Mouse (Mus musculus) E14TG2a.4 (cell line): Measurements from ENCODE around the gene Lrp5.

ENCODE experiments used
- H3K27me3 ChIP-seq: 2 replicates; pipeline ENCODE4 v1.6.1; 2014; ENCODE audit warnings: low read length, control low read depth; ENCODE audit not compliant: insufficient read depth
- H3K36me3 ChIP-seq: 2 replicates; pipeline ENCODE4 v1.6.1; 2014; ENCODE audit warnings: low read length, control low read depth; ENCODE audit not compliant: insufficient read depth
- H3K4me1 ChIP-seq: replicated peaks from 2 replicates; pipeline ENCODE4 v1.6.1; 2014; ENCODE audit warnings: low read depth, low read length, control low read depth
- H3K4me3 ChIP-seq: replicated peaks from 2 replicates; pipeline ENCODE4 v1.5.1; 2014; ENCODE audit warnings: mild to moderate bottlenecking, low read length
- H3K9me3 ChIP-seq: 2 replicates; pipeline ENCODE4 v1.6.1; 2014; ENCODE audit warnings: low read length, control low read depth
- CTCF ChIP-seq: conservative IDR thresholded peaks from 2 replicates; pipeline ENCODE4 v1.5.1; 2014; ENCODE audit warnings: low read length
- NANOG ChIP-seq: IDR thresholded peaks from 2 replicates; pipeline ENCODE4 v1.6.1; 2014; ENCODE audit warnings: borderline replicate concordance, low read length, mixed read lengths
- POU5F1 ChIP-seq: IDR thresholded peaks from 2 replicates; pipeline ENCODE4 v1.6.1; 2014; ENCODE audit warnings: low read length, borderline replicate concordance

The Lrp5 gene

DNA sequence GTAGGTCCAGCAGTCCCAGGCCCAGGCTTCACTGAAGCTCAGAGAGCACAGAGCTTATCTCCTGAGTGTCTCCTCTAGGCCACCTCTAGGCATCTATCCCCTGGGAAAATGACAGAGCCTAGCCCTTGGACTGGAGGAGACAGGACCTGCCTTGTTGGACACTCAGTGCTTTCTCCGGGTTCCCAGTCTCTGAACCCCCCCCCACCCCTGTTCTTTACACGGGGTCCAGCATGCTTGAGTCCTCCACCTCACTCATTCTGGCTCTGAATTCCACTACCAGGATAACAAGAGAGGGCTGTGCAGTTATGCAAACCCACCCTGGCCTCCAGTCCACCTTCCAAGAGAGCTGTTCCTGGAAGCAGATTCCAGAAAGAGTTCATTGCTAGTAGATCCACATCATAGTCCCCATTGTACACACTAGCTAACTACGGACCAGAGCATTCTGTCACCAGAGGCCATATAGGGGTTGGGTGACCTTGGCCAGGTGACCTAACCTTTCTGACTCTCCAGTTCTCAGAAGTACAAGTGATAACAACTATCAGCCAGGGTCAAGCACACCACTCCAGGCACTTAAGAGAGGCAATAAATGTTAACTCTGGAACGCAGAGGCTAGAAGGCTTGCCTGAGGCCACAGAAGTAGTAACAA, 109.0 kb downstream of the Lrp5 start:
- Histone ChIP-seq H3K36me3 (0 out of 2 replicates have a peak, but pooled peaks cover 5% of the 10 kb centered on the region), H3K27me3 (no peaks in the 10 kb centered on the region), H3K4me1 (peaks cover 58% of the 10 kb centered on the region), H3K4me3 (peak overlapping the region; percentile 97), H3K9me3 (peaks cover 6% of the 10 kb centered on the region)
- no peak for TF ChIP-seq NANOG

DNA sequence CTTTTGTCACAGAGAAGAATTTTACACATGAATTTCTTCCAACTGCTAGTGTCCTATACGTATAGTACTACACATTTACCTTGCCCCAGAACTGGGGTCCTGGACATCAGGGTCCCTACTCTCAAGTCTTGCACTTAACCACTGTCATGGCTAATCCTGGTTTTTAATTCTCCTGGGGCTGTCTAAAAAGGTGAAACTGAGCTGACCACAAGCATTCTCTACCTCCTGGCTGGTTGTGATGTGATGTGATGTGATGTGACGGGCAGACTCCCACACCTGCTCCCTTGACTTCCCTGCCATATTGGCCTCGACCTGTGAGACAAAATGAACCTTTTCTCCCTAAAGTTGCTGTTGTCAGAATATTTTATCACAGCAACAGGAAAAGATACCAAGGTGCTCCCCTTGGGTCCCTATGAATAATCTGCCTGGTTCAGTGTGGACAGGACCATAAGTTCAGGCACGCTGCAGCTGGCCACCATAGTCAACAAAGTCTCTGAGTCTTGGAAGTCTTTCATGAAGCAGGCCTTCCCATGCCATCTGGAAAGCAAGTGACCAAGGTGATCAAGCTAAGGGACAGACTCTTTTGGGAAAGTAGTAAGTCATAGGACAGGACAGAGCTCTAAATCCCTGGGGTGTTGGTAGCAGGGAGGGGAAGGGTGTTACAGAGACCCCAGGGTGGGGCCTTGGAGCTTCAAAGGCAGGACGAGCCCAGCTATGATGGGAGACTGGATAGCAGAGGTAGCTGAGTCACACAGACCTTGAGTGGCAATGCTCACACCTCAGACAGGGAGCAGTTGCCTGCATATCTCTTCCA, 109.7 kb downstream of the Lrp5 start:
- H3K4me3 ChIP-seq, result peak overlapping the region; percentile 97
- no peak for TF ChIP-seq NANOG
- TF ChIP-seq POU5F1, result no peak
- TF ChIP-seq CTCF, result no peak
- H3K27me3 ChIP-seq, result no peaks in the 10 kb centered on the region
- peaks cover 6% of the 10 kb centered on the region for H3K9me3 ChIP-seq
- peaks cover 63% of the 10 kb centered on the region for H3K4me1 ChIP-seq
- 0 out of 2 replicates have a peak, but pooled peaks cover 5% of the 10 kb centered on the region for H3K36me3 ChIP-seq

DNA sequence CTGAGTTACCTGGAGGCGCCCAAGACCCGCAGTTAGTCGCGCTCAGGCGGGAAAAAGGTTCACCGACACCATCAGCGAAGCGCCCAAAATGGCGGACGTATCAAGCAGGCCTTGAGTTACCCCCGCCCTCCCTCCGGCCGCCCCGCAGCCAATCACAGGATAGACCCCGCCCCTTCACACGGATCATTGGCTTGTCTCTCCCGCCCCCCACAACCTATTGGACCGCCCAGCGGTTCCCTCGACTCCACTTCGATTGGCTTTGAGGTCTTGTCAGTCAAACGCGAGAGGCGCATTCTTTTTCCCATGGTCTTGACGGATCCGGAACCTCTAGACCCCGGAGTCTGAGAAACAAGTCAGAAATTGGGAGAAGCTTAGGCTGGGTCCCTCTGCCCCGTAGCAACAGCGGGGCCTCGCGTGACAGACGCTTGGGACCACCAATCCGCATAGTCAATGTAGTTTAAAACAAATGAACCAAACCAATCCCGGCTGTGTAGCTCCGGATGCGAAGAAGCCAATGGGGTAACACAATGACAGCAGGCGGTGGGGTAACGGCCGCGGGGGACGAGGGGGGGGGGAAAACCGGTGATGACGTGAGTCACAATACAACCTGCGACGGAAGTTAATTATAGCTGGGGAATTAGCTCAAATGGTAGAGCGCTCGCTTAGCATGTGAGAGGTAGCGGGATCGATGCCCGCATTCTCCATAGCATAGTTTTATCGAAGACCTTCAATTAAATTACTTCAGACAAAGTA, 110.6 kb downstream of the Lrp5 start, which contains the start of gene Ppp6r3:
Gene Ppp6r3, minus strand, starts transcription at position 118 of the 753 bp plus-strand sequence.
- TF ChIP-seq CTCF, result no peak
- TF ChIP-seq POU5F1, result no peak
- TF ChIP-seq NANOG, result no peak
- Histone ChIP-seq H3K4me3 (peak within 1 kb of the TSS; percentile 97), H3K36me3 (0 out of 2 replicates have a peak, but pooled peaks cover 5% of the 10 kb centered on the region), H3K27me3 (no peaks in the 10 kb centered on the region), H3K4me1 (peaks cover 68% of the 10 kb centered on the region), H3K9me3 (peaks cover 3% of the 10 kb centered on the region)

DNA sequence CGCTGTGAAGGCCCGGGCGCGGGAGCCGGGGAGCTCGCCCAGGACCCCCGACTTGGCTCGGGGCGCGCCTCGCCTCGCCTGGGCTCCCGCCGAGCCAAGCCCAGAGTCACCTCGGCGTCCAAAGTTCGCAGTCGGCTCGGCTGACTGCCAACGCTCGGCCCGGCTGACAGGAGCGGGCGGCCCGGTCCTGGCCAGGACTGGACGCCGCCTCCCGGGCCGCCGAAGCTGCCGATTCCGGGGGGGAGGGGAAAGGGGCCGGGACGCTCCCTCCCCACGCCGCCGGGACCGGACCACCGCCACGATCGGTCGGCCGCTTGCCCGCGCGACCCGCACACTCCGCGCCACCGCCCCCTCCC, 111.1 kb downstream of the Lrp5 start:
- Histone ChIP-seq H3K36me3 (0 out of 2 replicates have a peak, but pooled peaks cover 8% of the 10 kb centered on the region), H3K4me3 (peak overlapping the region; percentile 97), H3K9me3 (no peaks in the 10 kb centered on the region), H3K27me3 (no peaks in the 10 kb centered on the region), H3K4me1 (peaks cover 74% of the 10 kb centered on the region)
- TF ChIP-seq NANOG (no peak), POU5F1 (no peak), CTCF (no peak)

DNA sequence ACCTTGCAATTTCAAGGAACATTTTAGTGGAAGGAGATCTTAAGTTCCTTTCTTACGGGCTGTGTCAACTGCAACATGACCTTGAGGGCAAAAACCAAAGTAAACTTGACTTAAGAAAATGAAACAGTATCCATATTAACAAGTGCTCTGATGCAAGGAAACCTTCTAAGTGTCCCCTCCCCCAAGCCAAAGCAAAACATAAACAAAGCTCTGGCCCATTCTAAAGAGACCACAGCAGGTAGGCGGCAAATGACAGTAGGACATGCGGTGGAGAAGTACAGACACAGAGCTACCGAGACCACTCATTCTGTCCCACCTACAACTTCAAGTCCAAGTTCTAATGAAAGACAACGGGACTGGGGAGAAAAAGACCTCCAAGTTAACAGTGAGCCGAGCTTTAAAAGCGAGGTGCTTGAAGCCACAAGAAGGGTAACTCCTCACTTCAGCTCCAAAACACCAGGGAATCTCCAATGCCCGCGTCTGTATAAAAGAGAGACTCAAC, 111.7 kb downstream of the Lrp5 start:
- peak overlapping the region; percentile 97 for H3K4me3 ChIP-seq
- no peaks in the 10 kb centered on the region for H3K27me3 ChIP-seq
- 0 out of 2 replicates have a peak, but pooled peaks cover 11% of the 10 kb centered on the region for H3K36me3 ChIP-seq
- peaks cover 76% of the 10 kb centered on the region for H3K4me1 ChIP-seq
- H3K9me3 ChIP-seq, result no peaks in the 10 kb centered on the region
- TF ChIP-seq NANOG (no peak), CTCF (no peak)

DNA sequence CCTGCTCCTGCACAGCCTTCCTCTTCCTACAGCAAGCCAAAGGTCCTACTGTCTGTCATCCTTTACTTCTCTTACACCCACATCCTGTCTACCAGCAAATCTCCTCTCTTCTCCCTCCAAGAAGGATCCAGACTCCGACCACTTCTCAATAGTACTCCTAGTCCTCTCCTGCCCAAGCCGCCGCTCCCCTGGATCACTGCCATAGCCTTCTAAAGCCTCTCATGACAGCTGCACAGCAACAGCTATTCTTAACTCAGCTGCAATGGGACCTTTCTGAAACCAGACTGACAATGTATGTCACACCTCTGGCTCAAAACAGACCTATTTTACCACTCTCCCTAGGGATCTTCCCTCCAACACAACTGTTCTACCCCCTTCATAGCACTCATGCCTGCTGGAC, 122.1 kb downstream of the Lrp5 start:
- peaks cover 27% of the 10 kb centered on the region for H3K36me3 ChIP-seq
- peaks cover 85% of the 10 kb centered on the region for H3K4me1 ChIP-seq
- H3K27me3 ChIP-seq, result no peaks in the 10 kb centered on the region
- H3K9me3 ChIP-seq, result no peaks in the 10 kb centered on the region
- H3K4me3 ChIP-seq, result no peak overlapping the region
- no peak for TF ChIP-seq POU5F1
- no peak for TF ChIP-seq CTCF
- TF ChIP-seq NANOG, result no peak

DNA sequence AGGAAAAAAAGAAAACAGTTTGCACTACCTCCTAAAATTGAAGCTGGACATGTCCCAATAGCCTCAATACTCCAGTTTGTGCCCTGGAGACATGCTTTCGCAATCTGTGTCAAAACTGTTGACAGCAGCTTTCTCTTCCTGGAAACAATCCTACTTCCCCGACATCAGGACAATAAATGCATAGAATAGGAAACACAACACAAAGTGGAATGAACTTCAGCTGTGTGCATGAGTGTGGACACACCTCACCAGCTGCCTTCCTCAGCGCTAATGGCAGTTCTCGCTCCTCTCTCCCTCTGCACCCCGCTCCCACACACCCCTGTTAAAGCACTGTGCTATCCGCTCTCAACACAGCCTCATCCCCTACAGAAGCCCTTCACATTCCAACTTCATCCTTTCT, 123.6 kb downstream of the Lrp5 start:
- H3K4me3 ChIP-seq, result no peak overlapping the region
- H3K4me1 ChIP-seq, result peaks cover 79% of the 10 kb centered on the region
- H3K27me3 ChIP-seq, result no peaks in the 10 kb centered on the region
- H3K36me3 ChIP-seq, result peaks cover 23% of the 10 kb centered on the region
- no peak for TF ChIP-seq NANOG
- TF ChIP-seq CTCF, result no peak
- no peak for TF ChIP-seq POU5F1
- no peaks in the 10 kb centered on the region for H3K9me3 ChIP-seq

DNA sequence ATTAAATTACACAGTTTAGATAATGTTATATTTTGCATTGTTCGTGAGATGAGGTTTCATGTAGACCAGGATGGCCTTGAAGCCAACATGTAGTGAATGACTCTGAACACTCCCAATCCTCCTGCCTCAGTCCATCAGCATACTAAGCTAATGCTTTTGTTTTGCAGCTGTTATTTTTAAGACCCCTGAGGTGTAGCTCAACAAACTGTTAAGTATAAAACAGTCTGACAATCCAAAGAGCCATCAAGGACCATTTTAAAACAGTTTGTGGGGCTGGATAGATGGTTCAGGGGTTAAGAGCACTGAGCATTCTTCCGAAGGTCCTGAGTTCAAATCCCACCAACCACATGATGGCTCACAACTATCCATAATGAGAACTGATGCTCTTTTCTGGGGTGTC, 124.1 kb downstream of the Lrp5 start:
- H3K27me3 ChIP-seq, result no peaks in the 10 kb centered on the region
- peaks cover 80% of the 10 kb centered on the region for H3K4me1 ChIP-seq
- H3K36me3 ChIP-seq, result peaks cover 20% of the 10 kb centered on the region
- TF ChIP-seq CTCF (no peak), NANOG (peak; percentile 96)
- no peaks in the 10 kb centered on the region for H3K9me3 ChIP-seq
- H3K4me3 ChIP-seq, result no peak overlapping the region
